Mouse (Mus musculus): ENCODE measurements around the gene Hist1h2bq.

GRCm38 (mm10) chr13:21795584-21795983 lies 14.4 kb downstream of the Hist1h2bq start:
- TF ChIP-seq CTCF (conservative IDR thresholded peaks at IDR 0.05 in 1 of 2, IDR thresholded peaks at IDR 0.05 in 1 of 2; ENCODE audit: low read depth in 2 of 2, low read length in 2 of 2), result no peak
- no peak for TF ChIP-seq MAZ (IDR thresholded peaks at IDR 0.05; ENCODE audit: low read depth, low read length)
- no peak for TF ChIP-seq SMC3 (IDR thresholded peaks at IDR 0.05; ENCODE audit: low read depth, low read length)
- no peak for TF ChIP-seq POLR2A (IDR thresholded peaks at IDR 0.05; ENCODE audit: low read depth, low read length)
- TF ChIP-seq IRF4 (IDR thresholded peaks at IDR 0.05; ENCODE audit: low read depth, low read length), result no peak
- no peak for TF ChIP-seq MEF2A (IDR thresholded peaks at IDR 0.05; ENCODE audit: borderline replicate concordance, low read depth, low read length)
